Mouse (Mus musculus): Measurements from ENCODE around the gene Ttc7b. TPM values are rescaled to one million over a fixed set of nuclear protein-coding genes. Genes with fewer than 3 reads are reported as not detected.

Ttc7b gene
- polyA plus RNA-seq, 1 experiment: 26.1 TPM

GRCm38 (mm10) chr12:100372015-100372414 lies 148.6 kb downstream of the Ttc7b start:
- H3K4me1 ChIP-seq (ENCODE audit: control insufficient read depth, insufficient read depth, low read length): 0 out of 2 replicates have a peak, but pooled peaks cover 2% of the 10 kb centered on the region
- H3K27ac ChIP-seq (ENCODE audit: insufficient read depth, low read length): no peak overlapping the region
- TF ChIP-seq POLR2A (IDR thresholded peaks at IDR 0.05; ENCODE audit: low read depth, low read length): no peak
- TF ChIP-seq CTCF (IDR thresholded peaks at IDR 0.05; ENCODE audit: borderline replicate concordance, insufficient read depth, low read length): no peak
- H3K4me3 ChIP-seq (ENCODE audit: insufficient read depth, low read length): no peak overlapping the region

DNA sequence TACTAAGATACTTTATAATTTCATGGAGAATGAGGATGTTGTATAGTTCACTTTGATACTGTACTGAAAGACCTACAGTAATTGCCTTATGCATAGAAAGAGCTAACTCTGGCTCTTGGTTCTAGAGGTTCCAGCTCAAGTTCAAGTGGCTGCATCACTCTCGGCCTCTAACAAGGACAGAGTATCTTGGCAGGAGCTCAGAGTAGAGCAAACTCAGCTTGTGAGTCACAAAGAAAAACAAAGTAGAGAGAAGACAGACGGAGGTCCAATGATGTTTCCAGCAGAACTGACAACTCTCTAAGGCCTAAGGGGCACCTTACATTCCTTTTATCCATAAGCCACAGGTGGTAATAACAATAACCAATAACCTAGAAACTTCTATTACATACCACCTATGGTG lies 150.8 kb downstream of the Ttc7b start:
- TF ChIP-seq CTCF (IDR thresholded peaks at IDR 0.05; ENCODE audit: borderline replicate concordance, insufficient read depth, low read length) (no peak), POLR2A (IDR thresholded peaks at IDR 0.05; ENCODE audit: low read depth, low read length) (no peak)
- H3K27ac ChIP-seq (ENCODE audit: insufficient read depth, low read length): no peak overlapping the region
- H3K4me3 ChIP-seq (ENCODE audit: insufficient read depth, low read length): no peak overlapping the region
- 0 out of 2 replicates have a peak, but pooled peaks cover 2% of the 10 kb centered on the region for H3K4me1 ChIP-seq (ENCODE audit: control insufficient read depth, insufficient read depth, low read length)

DNA sequence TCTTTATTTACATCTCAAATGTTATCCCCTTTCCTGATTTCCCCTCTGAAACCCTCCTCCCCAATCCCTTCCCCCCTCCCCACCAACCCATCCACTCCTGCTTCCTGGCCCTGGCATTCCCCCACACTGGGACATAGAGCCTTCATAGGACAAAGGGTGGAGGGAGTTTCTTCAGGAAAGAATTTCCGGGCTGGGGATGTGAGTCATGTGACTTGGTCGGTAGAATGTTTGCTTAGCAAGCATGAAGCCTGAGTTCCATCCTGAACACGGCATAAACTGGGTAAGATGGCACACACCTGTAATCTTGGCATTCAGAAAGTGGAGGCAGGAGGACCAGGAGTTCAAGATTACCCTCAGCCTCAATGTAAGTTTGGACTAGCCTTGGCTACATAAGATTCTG lies 151.4 kb downstream of the Ttc7b start:
- TF ChIP-seq POLR2A (IDR thresholded peaks at IDR 0.05; ENCODE audit: low read depth, low read length): no peak
- TF ChIP-seq CTCF (IDR thresholded peaks at IDR 0.05; ENCODE audit: borderline replicate concordance, insufficient read depth, low read length): no peak
- H3K4me3 ChIP-seq (ENCODE audit: insufficient read depth, low read length): no peak overlapping the region

GRCm38 (mm10) chr12:100361330-100361729 lies 159.3 kb downstream of the Ttc7b start:
- H3K4me3 ChIP-seq (ENCODE audit: insufficient read depth, low read length): no peak overlapping the region
- no peak for TF ChIP-seq POLR2A (IDR thresholded peaks at IDR 0.05; ENCODE audit: low read depth, low read length)
- TF ChIP-seq CTCF (IDR thresholded peaks at IDR 0.05; ENCODE audit: borderline replicate concordance, insufficient read depth, low read length): no peak

More for the DNA sequence above, 151.4 kb downstream of the Ttc7b start:
- H3K4me1 ChIP-seq (ENCODE audit: control insufficient read depth, insufficient read depth, low read length): 0 out of 2 replicates have a peak, but pooled peaks cover 2% of the 10 kb centered on the region
- H3K27ac ChIP-seq (ENCODE audit: insufficient read depth, low read length): no peak overlapping the region

DNA sequence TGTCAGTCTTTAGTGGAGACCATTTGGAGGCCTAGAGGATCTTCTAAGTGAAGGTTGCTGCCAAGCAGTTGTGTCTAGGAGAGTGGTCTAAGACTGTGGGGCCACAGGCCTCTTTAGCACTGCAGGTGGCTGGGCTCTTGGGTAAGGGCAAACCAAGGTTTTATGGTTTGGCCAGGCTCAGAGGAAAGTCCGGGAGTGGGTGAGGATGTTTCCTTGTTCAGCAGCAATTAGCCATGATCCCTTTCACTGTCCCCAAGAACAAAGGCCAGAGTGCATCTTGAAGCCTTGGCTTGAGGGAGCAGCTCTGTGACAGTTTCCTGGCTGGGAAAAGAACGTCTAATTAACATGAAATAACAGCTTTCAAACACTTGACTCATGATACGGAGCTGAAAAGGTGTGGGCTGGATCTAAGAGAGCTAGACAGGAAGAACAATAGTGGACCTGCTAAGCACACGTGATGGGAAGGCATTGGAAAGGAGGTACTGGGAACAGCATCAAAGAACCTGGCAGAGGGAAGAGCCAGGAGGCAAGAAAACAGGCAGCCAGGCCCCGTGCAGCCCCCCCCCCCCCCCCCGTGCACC lies 162.5 kb downstream of the Ttc7b start:
- Histone ChIP-seq H3K27ac (ENCODE audit: insufficient read depth, low read length) (no peak overlapping the region), H3K4me3 (ENCODE audit: insufficient read depth, low read length) (no peak overlapping the region), H3K4me1 (ENCODE audit: control insufficient read depth, insufficient read depth, low read length) (peaks cover 13% of the 10 kb centered on the region)
- TF ChIP-seq POLR2A (IDR thresholded peaks at IDR 0.05; ENCODE audit: low read depth, low read length) (no peak), CTCF (IDR thresholded peaks at IDR 0.05; ENCODE audit: borderline replicate concordance, insufficient read depth, low read length) (no peak)

More at GRCm38 (mm10) chr12:100361330-100361729, 159.3 kb downstream of the Ttc7b start:
- no peaks in the 10 kb centered on the region; the same call in 1 of the 2 replicates for H3K4me1 ChIP-seq (ENCODE audit: control insufficient read depth, insufficient read depth, low read length)
- no peak overlapping the region for H3K27ac ChIP-seq (ENCODE audit: insufficient read depth, low read length)

GRCm38 (mm10) chr12:100356407-100356806 lies 164.2 kb downstream of the Ttc7b start:
- peaks cover 13% of the 10 kb centered on the region for H3K4me1 ChIP-seq (ENCODE audit: control insufficient read depth, insufficient read depth, low read length)
- no peak for TF ChIP-seq POLR2A (IDR thresholded peaks at IDR 0.05; ENCODE audit: low read depth, low read length)
- no peak for TF ChIP-seq CTCF (IDR thresholded peaks at IDR 0.05; ENCODE audit: borderline replicate concordance, insufficient read depth, low read length)
- H3K27ac ChIP-seq (ENCODE audit: insufficient read depth, low read length): no peak overlapping the region

GRCm38 (mm10) chr12:100355565-100355964 lies 165.1 kb downstream of the Ttc7b start:
- H3K4me3 ChIP-seq (ENCODE audit: insufficient read depth, low read length): no peak overlapping the region
- no peak overlapping the region for H3K27ac ChIP-seq (ENCODE audit: insufficient read depth, low read length)
- peaks cover 13% of the 10 kb centered on the region for H3K4me1 ChIP-seq (ENCODE audit: control insufficient read depth, insufficient read depth, low read length)
- no peak for TF ChIP-seq CTCF (IDR thresholded peaks at IDR 0.05; ENCODE audit: borderline replicate concordance, insufficient read depth, low read length)
- no peak for TF ChIP-seq POLR2A (IDR thresholded peaks at IDR 0.05; ENCODE audit: low read depth, low read length)

More at GRCm38 (mm10) chr12:100356407-100356806, 164.2 kb downstream of the Ttc7b start:
- H3K4me3 ChIP-seq (ENCODE audit: insufficient read depth, low read length): no peak overlapping the region

GRCm38 (mm10) chr12:100353954-100354353 lies 166.7 kb downstream of the Ttc7b start:
- TF ChIP-seq CTCF (IDR thresholded peaks at IDR 0.05; ENCODE audit: borderline replicate concordance, insufficient read depth, low read length) (no peak), POLR2A (IDR thresholded peaks at IDR 0.05; ENCODE audit: low read depth, low read length) (no peak)
- Histone ChIP-seq H3K27ac (ENCODE audit: insufficient read depth, low read length) (peak overlapping the region; percentile 43; the same call in 1 of the 2 replicates), H3K4me3 (ENCODE audit: insufficient read depth, low read length) (no peak overlapping the region), H3K4me1 (ENCODE audit: control insufficient read depth, insufficient read depth, low read length) (peaks cover 13% of the 10 kb centered on the region)

DNA sequence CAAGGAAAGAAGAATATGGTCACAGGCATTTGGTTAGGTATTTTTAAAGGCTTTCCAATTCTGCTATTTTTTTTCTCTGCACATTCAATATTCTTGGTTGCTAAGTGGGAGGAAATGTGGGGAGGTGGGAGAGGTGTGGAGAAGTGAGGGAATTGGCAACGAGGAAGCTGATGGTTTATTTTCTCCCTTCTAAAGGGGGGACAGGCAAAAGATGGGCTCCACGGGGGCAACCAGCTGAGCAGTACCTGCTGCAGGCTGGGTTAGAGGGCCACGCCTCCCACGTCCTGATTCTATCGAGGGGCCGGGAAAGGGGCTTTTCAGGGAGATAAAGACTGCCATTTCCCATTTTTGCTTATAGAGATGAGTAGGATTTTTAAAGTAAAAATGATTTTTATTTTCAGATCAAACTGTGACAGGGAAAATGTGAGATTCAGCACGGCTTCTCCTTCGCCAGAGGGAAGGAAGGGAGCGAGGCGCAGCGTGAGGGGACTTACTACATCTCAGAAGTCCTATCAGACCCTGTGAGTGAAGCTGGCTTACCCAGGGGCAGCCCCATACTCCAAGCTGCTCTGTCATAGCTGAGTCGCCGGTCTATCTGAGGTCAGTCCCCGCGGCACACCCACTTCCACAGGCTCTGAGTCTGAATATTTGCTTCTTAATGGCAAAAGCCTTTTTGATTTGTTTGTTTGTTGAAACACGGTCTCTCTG lies 167.4 kb downstream of the Ttc7b start:
- no peak for TF ChIP-seq CTCF (IDR thresholded peaks at IDR 0.05; ENCODE audit: borderline replicate concordance, insufficient read depth, low read length)
- no peak for TF ChIP-seq POLR2A (IDR thresholded peaks at IDR 0.05; ENCODE audit: low read depth, low read length)
- H3K4me3 ChIP-seq (ENCODE audit: insufficient read depth, low read length): no peak overlapping the region
- H3K27ac ChIP-seq (ENCODE audit: insufficient read depth, low read length): peak overlapping the region; percentile 43; the same call in 1 of the 2 replicates
- H3K4me1 ChIP-seq (ENCODE audit: control insufficient read depth, insufficient read depth, low read length): peaks cover 13% of the 10 kb centered on the region

GRCm38 (mm10) chr12:100352094-100352493 lies 168.5 kb downstream of the Ttc7b start:
- Histone ChIP-seq H3K27ac (ENCODE audit: insufficient read depth, low read length) (no peak overlapping the region), H3K4me3 (ENCODE audit: insufficient read depth, low read length) (no peak overlapping the region), H3K4me1 (ENCODE audit: control insufficient read depth, insufficient read depth, low read length) (peaks cover 13% of the 10 kb centered on the region)
- TF ChIP-seq POLR2A (IDR thresholded peaks at IDR 0.05; ENCODE audit: low read depth, low read length): no peak
- no peak for TF ChIP-seq CTCF (IDR thresholded peaks at IDR 0.05; ENCODE audit: borderline replicate concordance, insufficient read depth, low read length)

Measured in embryonic fibroblast, embryonic 13.5 days (primary cell).